Mouse (Mus musculus) testis, postnatal 10 days (tissue): ENCODE measurements around the gene Fam193a.

ENCODE experiments used
- DNase-seq: peaks from one replicate; pipeline ENCODE4 v3.0.0; 2021; ENCODE audit warnings: low spot score

Fam193a gene

GRCm38 (mm10) chr5:34381700-34382099 lies 12.0 kb downstream of the Fam193a start:
- no peak for DNase-seq

GRCm38 (mm10) chr5:34385616-34386015 lies 15.9 kb downstream of the Fam193a start:
- DNase-seq, result no peak

- no peak for DNase-seq
Measured at GRCm38 (mm10) chr5:34386744-34387143, 17.0 kb downstream of the Fam193a start.

GRCm38 (mm10) chr5:34393251-34393650 lies 23.5 kb downstream of the Fam193a start:
- no peak for DNase-seq

GRCm38 (mm10) chr5:34395347-34395746 lies 25.6 kb downstream of the Fam193a start:
- DNase-seq, result no peak

- DNase-seq, result no peak
Measured at GRCm38 (mm10) chr5:34395850-34396540, 26.3 kb downstream of the Fam193a start.

- no peak for DNase-seq
Measured at GRCm38 (mm10) chr5:34397866-34398265, 28.1 kb downstream of the Fam193a start.

GRCm38 (mm10) chr5:34398326-34398725 lies 28.6 kb downstream of the Fam193a start:
- no peak for DNase-seq

- DNase-seq, result no peak
Measured at GRCm38 (mm10) chr5:34407366-34407918, 37.7 kb downstream of the Fam193a start.

- no peak for DNase-seq
Measured at GRCm38 (mm10) chr5:34409002-34409401, 39.3 kb downstream of the Fam193a start.

GRCm38 (mm10) chr5:34410819-34411218 lies 41.1 kb downstream of the Fam193a start:
- no peak for DNase-seq

- no peak for DNase-seq
Measured at GRCm38 (mm10) chr5:34413921-34414320, 44.2 kb downstream of the Fam193a start.

GRCm38 (mm10) chr5:34417251-34418008 lies 47.7 kb downstream of the Fam193a start:
- no peak for DNase-seq

- DNase-seq, result no peak
Measured at GRCm38 (mm10) chr5:34419188-34419587, 49.5 kb downstream of the Fam193a start.

- no peak for DNase-seq
Measured at GRCm38 (mm10) chr5:34430776-34431175, 61.0 kb downstream of the Fam193a start.

- DNase-seq, result no peak
Measured at GRCm38 (mm10) chr5:34433786-34434185, 64.1 kb downstream of the Fam193a start.

GRCm38 (mm10) chr5:34434241-34434640 lies 64.5 kb downstream of the Fam193a start:
- DNase-seq, result no peak

GRCm38 (mm10) chr5:34438052-34438451 lies 68.3 kb downstream of the Fam193a start:
- DNase-seq, result no peak

- DNase-seq, result no peak
Measured at GRCm38 (mm10) chr5:34438659-34439058, 68.9 kb downstream of the Fam193a start.

GRCm38 (mm10) chr5:34439768-34440167 lies 70.0 kb downstream of the Fam193a start:
- DNase-seq, result no peak

GRCm38 (mm10) chr5:34441797-34442196 lies 72.1 kb downstream of the Fam193a start:
- DNase-seq, result no peak

GRCm38 (mm10) chr5:34446207-34446606 lies 76.5 kb downstream of the Fam193a start:
- no peak for DNase-seq

GRCm38 (mm10) chr5:34458994-34459393 lies 89.3 kb downstream of the Fam193a start:
- DNase-seq, result no peak
